Mouse (Mus musculus): Measurements from ENCODE around the gene Oxsr1.
"Not testable (repeated sequence)": the region's sequence is repeated elsewhere in the genome, so short reads cannot be mapped to it uniquely, and the experiment has no call there.

The Oxsr1 gene

DNA sequence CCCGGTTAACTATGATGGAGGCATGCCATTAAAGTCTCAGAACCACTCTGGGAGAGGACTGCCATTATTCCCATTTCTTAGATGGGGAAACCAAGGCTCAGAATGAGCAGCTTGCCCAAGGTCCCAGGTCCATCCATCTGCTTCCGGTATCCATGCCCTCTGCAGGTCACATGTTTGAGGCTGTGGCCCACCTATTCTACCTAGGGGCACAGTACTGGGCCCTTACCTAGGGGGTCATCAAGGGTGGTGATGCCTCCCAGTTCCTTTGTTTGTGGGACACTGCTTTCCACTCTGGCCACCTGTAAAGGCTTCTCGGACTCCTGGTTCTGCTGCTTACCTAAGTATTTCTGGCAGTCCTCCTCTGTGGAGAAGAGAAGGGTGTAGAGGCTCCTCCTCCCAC, 16.1 kb upstream of the Oxsr1 start:
- no peak for DNase-seq (ENCODE audit: low read depth, low spot score)

DNA sequence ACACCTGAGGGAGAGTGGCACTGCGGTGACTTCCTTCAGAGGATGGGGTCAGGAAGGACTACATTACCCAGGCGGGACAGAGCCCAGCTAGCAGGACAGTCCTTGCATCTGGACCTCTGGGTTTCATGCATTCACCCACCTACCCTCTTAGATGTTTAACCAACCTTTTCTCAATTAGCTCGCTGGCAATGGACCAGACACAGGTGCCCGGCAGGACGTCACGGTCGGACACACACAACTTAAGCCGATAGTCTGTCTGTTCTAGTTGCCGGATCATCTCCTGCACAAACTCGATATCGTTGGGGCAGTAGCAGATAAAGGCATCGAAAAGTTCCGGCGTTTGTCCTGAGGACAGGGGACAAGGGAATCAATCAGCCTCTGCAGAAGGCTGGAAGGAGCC, 15.6 kb upstream of the Oxsr1 start:
- no peak for DNase-seq (ENCODE audit: low read depth, low spot score)

DNA sequence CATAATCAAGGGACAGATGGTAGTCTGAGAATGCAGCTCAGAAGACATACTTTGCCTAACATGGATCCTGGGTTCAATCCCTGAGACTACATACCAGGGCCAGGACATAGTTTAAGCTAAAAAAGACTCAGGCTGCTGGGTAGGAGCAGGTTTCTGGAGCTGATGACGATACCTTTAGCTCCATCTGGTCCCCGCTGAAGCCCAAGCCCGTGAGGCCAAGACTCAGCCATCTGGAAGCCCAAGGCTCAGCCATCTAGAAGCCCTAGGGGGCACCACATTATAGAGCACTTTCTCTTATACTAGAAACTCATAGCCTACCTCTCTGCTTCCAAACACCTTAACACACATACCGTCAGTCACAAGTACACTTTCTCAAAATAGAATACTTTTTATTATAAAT, 13.3 kb upstream of the Oxsr1 start:
- DNase-seq (ENCODE audit: low read depth, low spot score): no peak

DNA sequence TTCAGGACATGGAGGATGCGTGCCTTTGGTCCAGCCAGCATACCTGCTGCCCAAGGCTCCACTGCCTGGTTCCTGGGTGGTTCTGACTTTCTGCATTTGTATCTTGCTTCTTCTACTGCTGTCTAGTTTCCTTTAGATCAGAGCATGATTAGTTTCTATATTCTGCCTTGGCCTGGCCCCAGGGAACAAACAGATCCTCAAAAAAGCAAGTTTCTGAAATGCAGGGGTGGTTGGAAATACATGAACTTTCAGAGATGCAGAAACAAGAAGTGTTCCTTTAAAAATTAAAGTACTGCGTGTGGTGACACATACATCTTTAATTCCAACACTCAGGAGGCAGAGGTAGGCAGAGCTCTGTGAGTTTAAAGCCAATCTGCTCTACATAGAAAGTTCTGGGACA, 12.6 kb upstream of the Oxsr1 start:
- no peak for DNase-seq (ENCODE audit: low read depth, low spot score)

DNA sequence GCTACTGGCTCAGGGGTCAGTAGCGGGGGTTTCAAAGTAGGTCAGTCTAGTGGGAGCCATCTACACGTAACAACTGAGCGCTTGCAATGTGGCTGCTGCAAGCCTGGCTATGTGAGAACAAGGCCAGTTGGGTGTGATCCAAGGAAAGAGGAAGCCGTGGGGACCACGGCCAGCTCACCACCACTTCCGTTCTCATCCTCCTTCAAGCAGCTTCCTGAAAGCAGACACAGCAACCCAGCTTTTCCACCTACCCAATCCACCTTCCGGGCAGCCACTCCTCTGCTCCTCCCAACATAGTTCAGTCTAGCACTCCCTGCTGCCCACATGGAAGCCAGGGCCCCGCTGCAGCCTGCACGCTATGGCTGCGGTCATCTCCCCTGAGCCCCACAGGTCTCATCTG, 12.1 kb upstream of the Oxsr1 start:
- DNase-seq (ENCODE audit: low read depth, low spot score): no peak

DNA sequence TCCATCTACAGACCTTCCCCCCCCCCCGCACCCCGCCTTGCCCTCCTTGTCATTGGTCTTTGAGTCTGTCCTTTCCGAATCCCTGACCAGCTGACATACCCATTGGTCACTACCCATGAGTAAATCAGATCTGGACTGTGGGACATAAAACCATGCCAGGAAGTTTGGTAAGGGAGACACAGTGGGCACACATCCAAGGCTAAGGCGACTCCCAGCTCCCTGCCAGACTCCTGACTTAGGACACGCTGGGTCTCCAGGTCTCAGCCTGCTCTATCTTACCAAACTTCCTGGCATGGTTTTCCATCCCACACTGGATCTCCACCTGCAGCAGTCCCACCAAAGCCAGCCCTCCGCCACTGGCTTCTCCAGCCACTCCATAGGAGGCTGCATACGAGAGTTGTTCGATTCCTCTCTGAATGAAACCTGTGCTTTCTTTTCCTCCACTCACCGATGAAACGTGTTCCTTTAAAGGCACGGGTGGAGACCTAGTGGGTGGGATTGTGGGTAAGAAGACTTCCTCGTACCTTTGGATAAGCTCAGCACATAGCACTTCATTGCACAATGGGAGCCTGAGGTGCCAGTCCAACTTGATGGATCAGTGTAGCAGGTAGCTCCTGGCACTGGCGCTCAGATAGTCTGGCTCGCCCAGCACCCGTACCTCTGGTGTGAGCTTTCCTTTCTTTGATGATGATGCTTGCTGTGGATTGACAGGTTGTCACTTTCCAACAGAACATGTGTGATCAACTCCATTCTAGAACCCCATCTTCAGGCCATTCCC, 8.1 kb upstream of the Oxsr1 start:
- no peak for DNase-seq (ENCODE audit: low read depth, low spot score)

DNA sequence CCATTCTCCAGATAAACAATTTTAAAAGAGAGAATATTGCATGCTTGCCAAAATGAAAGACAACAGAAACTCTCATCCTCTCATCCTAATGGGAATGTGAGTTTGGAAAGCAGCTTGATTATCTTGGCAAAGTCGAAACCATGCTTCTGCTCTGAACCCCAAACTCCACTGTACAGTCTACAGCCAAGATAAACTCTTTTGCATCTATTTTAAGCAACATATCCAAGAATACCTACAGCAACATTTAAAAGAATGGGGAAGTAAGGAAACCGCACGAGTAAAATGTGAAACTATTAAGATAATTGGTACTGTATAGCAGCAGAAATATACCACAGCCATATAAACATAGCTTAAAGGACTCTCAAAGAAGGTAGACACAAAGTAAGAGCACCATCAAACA, 6.3 kb upstream of the Oxsr1 start:
- DNase-seq (ENCODE audit: low read depth, low spot score): no peak

DNA sequence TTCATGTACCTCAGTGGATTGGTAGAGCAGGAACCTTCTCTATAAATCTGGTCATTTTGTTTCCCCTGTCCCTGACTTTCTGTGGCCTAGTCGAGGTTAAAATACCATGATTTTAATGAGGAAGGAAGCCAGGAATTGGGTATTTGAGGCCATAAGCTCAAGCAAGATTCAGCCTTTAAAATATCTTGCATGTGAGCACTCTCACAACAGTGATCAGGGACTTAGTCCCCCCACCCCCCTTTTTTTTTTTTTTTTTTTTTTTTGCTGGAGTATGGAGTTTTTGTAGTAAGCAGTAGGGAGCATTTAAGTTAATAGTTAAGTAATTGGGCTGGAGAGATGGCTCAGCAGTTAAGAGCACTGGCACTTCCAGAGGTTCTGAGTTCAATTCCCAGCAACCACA, 1.9 kb upstream of the Oxsr1 start:
- DNase-seq (ENCODE audit: low read depth, low spot score): no peak

DNA sequence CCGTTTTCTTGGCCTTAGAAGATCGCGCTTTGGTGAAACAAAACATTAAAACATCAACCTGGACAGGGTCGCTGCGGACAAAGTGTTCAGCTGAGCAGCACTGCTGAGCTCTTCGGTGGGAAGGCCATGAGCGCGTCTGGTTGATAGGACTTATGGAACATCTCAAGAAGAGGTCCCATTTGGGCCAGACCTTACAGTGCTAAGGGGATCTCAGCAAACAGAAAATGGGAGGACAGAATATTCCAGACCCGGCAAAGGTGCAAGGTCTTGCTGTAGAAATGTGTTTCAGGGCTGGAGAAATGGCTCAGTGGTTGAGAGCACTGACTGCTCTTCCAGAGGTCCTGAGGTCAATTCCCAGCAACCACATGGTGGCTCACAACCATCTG, 1.0 kb upstream of the Oxsr1 start:
- DNase-seq (ENCODE audit: low read depth, low spot score): no peak

DNA sequence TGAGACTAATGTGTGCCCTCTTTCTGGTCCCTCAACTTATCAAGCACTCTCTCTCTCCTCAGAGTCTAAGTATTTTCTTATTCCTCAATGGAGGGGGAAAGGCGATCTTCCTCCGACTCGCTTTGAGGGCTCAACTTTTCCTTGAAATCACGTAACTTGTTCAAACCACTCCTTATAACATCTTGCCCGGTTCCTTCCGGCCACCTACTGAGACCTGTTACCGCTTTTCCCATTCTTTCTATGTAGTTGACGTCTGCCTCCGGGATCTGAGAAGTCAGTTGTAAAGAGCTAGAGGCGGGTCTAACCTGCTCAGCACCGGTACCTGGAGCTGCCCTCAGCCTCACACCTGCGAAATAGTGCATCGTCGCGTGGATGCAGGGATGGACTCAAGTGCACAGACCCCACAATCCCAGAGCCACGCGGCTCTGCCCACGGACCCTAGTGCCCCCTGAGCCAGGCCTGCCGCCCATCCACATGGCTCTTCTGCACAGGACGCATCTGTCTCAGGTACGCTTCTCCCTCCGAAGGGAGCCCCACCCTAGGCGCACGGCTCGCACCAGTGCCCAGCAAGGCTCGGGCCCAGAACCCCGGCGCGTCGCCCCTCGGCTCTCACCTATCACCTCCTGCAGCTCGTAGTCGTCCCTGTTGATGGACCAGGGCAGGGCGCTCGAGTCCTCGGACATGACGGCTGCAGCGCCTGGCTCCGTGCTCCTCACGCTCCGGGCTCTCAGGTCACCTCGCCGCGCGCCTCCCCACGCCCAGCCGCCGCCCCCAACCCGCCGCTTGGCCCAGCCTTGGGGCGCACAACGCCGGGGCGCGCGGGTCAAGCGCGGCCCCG, 616 bp downstream of the Oxsr1 start:
- peak; percentile 71 for DNase-seq (ENCODE audit: low read depth, low spot score)

DNA sequence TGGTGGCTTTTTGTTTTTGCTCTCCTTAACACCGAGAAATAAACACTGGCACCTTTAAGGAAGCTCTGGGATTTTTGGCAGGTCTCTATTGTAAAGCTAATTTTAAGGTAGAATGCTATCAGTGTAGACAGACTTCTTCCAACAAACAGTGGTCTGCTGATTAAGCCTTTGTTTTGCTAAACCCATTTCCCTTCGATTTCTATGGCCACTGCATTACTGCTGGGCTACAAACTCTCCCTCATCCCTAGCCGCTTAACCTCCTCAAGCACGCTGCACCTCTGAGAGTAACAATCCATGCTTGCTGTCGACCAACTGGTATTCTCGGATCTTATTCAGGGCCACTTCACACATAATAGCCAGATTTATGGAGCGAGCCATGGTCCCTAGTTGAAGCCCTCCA, 1.3 kb downstream of the Oxsr1 start:
- peak; percentile 69 for DNase-seq (ENCODE audit: low read depth, low spot score)

DNA sequence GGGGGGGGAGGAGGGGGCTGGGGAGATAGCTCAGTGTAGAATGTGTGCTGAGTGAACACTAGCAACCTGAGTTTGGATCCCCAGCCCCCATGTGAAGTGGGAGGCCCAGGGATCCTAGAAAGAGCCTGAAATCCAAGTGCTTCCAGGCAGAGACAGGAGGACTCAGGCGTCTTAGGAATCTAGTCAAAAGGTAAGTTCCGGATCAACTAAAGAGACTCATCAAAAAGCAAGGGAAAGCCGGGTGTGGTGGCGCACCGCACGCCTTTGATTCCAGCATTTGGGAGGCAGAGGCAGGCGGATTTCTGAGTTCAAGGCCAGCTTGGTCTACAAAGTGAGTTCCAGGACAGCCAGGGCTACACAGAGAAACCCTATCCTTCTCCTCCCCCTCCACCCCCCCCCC, 1.8 kb downstream of the Oxsr1 start:
- peak; percentile 55 for DNase-seq (ENCODE audit: low read depth, low spot score)

DNA sequence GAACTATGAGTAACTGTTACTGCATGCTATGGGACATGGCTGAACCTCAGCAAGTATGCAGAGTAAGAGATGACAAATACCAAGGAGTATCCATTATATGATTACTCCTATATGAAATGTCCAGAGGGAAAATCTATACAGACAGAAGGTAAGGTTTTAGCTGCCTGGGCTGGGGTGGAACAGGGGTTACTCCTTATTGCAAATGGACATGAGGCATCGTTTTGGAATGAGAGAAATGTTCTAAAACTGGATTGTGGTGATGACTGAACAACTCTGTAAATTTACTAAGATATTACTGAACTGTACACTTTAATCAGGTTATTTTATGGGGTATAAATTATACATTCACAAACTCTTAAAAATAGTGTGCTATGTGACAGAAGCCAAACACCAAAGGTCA, 3.3 kb downstream of the Oxsr1 start:
- no peak for DNase-seq (ENCODE audit: low read depth, low spot score)

DNA sequence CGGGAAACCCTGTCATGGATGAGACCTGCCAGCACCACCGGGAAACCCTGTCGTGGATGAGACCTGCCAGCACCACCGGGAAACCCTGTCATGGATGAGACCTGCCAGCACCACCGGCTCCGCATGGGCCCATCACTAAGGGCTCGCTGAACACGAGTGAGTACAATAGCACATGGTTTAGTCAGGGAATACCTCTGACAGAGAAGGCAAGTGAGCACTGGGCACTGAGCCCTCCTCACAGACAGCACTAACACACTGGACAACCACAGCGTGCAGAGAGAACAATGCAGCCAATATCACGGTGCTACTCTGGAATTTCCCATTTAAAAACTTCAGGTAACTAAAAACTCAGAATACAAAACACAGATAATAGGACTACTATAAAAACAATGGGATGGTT, 9.1 kb downstream of the Oxsr1 start:
- no peak for DNase-seq (ENCODE audit: low read depth, low spot score)

DNA sequence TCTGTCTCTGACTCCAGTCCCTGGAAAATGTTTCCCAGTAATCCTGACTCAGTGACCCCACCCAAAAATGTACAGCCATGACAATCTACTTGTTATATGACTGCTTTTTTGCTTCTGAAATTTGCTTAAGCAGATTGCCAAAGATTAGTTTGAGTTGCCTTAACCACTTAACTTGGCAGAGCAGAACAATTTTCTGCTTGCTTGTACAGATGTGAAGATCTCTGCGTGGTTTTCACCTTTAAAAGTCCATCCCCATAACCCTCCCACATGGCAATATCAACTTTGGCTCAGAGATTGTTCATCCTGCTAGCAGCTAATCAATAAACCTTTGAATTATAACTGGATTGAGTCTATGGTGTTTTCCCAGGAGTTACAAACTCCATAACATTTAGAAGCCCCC, 13.2 kb downstream of the Oxsr1 start:
- no peak for DNase-seq (ENCODE audit: low read depth, low spot score)

DNA sequence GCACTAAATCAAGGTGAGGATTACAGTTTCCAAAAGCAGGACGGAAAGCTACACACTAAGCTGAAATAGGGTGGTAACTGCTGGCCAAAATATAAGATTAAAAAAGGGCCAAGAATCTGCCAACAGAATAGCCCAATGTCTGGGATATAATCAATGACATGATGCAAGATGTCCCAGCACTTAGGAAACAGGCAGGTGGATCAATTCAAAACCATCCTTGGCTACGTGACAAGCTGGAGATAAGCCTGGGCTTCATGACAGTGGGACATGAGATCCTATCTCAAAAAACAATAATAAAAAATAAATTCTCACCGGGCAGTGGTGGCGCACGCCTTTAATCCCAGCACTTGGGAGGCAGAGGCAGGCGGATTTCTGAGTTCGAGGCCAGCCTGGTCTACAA, 16.4 kb downstream of the Oxsr1 start:
- DNase-seq (ENCODE audit: low read depth, low spot score): no peak

DNA sequence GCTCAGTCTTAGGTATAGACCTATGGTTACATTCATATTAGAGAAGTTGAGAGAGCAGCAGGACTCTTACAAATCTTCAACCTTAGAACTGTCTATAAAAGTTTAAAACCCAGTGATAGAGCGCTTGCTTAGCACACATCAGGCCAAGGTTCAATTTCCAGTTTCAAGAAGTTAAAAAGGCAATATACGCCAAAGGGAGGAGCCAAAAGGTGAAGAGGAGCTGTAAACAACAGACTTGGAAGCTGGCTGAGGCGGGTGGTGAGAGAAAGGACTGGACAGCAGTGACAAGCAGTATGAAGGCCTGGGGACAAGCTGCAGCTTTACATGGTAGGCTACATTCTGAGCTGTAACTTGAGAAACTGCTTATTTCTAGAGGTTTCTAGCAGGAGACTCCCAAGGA, 23.7 kb downstream of the Oxsr1 start:
- DNase-seq (ENCODE audit: low read depth, low spot score): no peak

DNA sequence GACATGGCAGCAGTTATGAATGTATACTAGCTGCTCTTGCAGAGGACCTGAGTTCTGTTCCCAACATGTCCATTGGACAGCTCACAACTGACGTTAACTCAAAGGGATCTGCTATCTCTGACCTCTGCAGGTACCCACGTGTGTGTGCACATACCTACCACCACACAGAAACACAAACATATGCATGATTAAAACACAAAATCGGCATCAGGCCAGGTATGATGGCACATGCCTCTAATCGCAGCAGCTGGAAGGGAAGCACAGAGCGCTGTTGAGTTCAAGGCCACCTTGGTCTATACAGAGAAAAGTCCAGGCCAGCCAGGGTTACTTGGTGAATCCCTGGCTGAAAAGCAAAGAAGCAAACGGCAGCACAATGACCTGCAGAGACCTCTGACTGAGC, 24.5 kb downstream of the Oxsr1 start:
- no peak for DNase-seq (ENCODE audit: low read depth, low spot score)

DNA sequence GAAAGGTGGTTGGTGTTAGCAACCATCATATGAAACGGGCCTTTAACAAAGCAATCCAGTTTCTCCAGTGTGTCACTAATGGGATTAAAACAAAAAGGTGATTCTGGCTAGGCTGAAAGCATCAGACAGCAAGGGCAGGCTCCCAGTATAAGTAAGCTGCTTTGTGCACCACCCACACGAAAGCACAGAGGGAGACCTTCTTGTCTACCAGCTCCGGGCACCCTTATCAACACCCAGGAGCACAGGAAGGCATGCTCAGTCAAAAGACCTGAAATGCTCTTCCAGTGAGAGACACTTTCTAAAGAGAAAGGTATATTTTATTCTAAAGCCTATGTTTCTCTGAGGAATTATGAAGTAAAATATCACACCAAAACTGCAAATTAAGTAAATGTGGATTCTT, 31.4 kb downstream of the Oxsr1 start:
- no peak for DNase-seq (ENCODE audit: low read depth, low spot score)

DNA sequence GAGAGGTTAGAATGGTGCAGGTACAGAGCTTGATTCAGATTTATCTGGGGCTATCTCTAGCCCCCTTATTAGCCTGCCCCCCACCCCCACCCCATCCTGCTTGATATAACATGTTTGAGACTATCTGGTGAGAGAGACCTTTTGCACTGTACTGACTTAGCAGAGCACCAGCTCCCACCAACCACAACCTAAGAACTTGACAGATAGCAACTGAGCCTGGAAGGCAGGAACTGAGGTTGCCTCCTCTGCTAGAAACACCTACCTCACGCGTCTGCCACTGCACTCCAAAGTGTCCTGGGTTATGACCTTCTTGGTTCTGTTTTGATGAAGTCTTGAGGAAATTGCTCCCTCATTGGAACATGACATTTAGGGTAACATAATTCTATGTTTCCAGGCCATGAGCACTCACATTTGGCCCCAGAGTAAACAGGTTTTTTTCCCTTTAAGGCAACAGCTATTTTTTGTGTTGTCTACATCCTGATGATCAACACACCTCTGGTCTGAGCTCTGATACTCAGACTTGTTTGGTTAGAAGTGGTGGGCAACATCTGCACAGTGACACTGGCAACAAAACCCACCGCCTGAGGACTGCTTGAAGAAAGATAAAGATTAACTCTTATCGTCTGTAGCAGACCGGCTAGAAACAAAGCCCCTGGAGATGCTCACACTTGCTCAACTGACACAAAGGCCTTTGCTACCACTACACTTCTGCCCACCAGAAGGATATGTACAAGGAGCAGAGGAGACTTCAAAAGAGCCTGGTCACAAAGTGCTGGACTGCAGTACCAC, 41.1 kb downstream of the Oxsr1 start:
- no peak for DNase-seq (ENCODE audit: low read depth, low spot score)

DNA sequence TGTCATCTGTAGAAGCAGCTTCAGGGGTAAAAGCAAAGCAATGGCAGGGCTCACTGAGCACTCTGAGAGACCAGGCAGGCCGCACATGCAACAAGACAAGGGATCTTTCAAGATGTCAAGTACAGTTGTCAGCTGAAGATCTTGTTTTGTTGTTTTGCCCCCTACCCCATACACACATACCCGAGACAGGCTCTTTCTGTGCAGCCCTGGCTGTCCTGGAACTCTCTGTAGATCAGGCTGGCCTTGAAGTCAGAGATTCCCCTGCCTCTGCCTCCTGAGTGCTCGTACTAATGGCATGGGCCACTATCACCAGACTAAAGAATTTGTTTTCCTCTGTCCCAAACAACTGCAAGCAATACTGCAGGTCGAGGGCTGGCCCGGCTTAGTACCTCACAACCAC, 44.2 kb downstream of the Oxsr1 start:
- DNase-seq (ENCODE audit: low read depth, low spot score): no peak

DNA sequence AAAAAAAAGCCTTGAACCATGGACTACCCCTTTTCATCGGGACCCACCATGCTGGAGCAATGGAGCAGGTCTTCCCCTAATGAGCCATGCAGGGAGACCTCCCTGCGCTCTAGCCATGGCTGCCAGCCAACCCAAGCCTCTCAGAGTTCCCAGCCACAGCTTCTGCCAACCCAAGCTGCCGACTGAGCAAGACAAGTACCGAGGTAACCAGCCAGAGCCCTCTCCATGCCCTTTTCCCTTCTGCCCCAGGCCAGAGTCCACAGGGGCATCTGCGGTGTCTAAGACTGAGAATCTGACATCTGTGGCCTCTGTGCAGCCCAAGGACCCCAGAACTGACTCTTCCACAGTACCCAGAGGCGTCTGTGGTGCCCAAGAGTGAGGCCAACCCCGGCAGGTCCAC, 45.9 kb downstream of the Oxsr1 start:
- no peak for DNase-seq (ENCODE audit: low read depth, low spot score)

DNA sequence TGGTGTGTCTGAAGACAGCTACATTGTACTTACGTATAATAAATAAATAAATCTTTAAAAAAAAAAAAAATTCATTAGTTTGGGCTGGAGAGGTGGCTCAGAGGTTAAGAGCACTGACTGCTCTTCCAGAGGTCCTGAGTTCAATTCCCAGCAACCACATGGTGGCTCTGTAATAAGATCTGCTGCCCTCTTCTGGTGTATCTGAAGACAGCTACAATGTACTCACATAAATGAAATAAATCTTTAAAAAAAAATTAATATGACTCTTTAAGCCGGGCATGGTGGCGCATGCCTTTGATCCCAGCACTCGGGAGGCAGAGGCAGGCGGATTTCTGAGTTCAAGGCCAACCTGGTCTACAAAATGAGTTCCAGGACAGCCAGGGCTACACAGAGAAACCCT, 47.4 kb downstream of the Oxsr1 start:
- not testable (repeated sequence) for DNase-seq (ENCODE audit: low read depth, low spot score)

Measured in ES-CJ7 (cell line).